Mouse (Mus musculus) lung, adult 2 months (tissue): ENCODE results near the gene Hist1h3e.
"Not testable (repeated sequence)": the region's sequence is repeated elsewhere in the genome, so short reads cannot be mapped to it uniquely, and the experiment has no call there.

Source experiments
- CTCF ChIP-seq: fragments of 200-500 bp; IDR thresholded peaks from 2 replicates; pipeline ENCODE4 v1.5.1; 2011; ENCODE audit warnings: mild to moderate bottlenecking, low read length, control low read depth; ENCODE audit not compliant: insufficient read depth
- POLR2A ChIP-seq: fragments of 200-500 bp; IDR thresholded peaks from 2 replicates; pipeline ENCODE4 v1.6.1; 2011; ENCODE audit warnings: low read depth, mild to moderate bottlenecking, control low read depth, low read length, borderline replicate concordance; ENCODE audit errors: extremely low read depth

DNA sequence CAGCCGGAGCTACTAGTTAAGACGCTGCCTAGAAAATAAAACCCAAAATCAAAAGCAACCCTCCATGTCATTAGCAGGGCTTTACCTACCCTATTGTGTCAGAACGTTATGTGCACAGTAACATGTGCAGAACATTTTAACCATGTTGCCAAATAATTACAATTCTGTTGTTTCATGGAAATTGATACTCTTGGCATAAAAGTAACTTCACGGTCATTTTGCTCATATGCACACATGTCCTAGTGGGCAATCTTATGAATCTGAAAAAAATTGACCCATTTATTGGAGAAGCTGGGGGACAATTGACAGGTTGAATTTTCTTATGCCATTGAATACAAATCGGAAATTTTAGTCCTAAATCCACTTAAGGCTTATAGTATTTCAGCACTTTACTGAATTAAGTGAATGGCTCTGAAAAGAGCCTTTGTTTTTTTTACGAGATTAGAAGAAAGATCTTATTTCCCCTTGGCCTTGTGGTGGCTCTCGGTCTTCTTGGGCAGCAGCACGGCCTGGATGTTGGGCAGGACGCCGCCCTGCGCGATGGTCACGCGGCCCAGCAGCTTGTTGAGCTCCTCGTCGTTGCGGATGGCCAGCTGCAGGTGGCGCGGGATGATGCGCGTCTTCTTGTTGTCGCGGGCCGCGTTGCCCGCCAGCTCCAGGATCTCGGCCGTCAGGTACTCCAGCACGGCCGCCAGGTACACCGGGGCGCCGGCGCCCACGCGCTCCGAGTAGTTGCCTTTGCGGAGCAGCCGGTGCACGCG lies 8.3 kb upstream of the Hist1h3e start:
- not testable (repeated sequence) for TF ChIP-seq POLR2A, CTCF
